Mouse (Mus musculus) heart, embryonic 12.5 days (tissue): ENCODE measurements at regions not wholly inside any gene's neighbourhood (a gene's known extent, or its start where the extent isn't known, plus 50 kb on each side); places are given as distances from the start of the nearest gene placed in this dataset.

Experiments
- ATAC-seq: fragments of 200-750 bp; cut with Nextera tagmentation; 2 replicates; pipeline ENCODE4 v1.8.0; 2017; ENCODE audit warnings: moderate TSS enrichment, moderate library complexity; ENCODE audit not compliant: insufficient number of reproducible peaks, low FRiP score
- H3K27ac ChIP-seq: fragments of 300-500 bp; sonication (generic); 2 replicates; pipeline ENCODE4 v1.5.1; 2016; ENCODE audit warnings: mild to moderate bottlenecking, moderate library complexity; ENCODE audit not compliant: poor library complexity, severe bottlenecking
- H3K27me3 ChIP-seq: fragments of 300-500 bp; sonication (generic); replicated peaks from 2 replicates; pipeline ENCODE4 v1.6.1; 2016; ENCODE audit warnings: mild to moderate bottlenecking, moderate library complexity
- H3K36me3 ChIP-seq: fragments of 300-500 bp; sonication (generic); 2 replicates; pipeline ENCODE4 v1.6.1; 2016; ENCODE audit warnings: mild to moderate bottlenecking, moderate library complexity
- H3K4me1 ChIP-seq: fragments of 300-500 bp; sonication (generic); replicated peaks from 2 replicates; pipeline ENCODE4 v1.6.1; 2016; ENCODE audit warnings: mild to moderate bottlenecking
- H3K4me2 ChIP-seq: fragments of 300-500 bp; sonication (generic); 2 replicates; pipeline ENCODE4 v1.6.1; 2016; ENCODE audit warnings: mild to moderate bottlenecking, moderate library complexity
- H3K4me3 ChIP-seq: fragments of 300-500 bp; sonication (generic); 2 replicates; pipeline ENCODE4 v1.5.1; 2016; ENCODE audit warnings: mild to moderate bottlenecking
- H3K9ac ChIP-seq: fragments of 300-500 bp; sonication (generic); 2 replicates; pipeline ENCODE4 v1.6.1; 2016; ENCODE audit warnings: mild to moderate bottlenecking, moderate library complexity
- H3K9me3 ChIP-seq: fragments of 300-500 bp; sonication (generic); replicated peaks from 2 replicates; pipeline ENCODE4 v1.6.1; 2016; ENCODE audit warnings: mild to moderate bottlenecking, moderate library complexity
- WGBS: fragments of 180-500 bp; shearing (Covaris S2); methylation state at CpG from one replicate; pipeline ENCODE4 v1.1.7; 2016; 5-methylcytosine and 5-hydroxymethylcytosine counted together

DNA sequence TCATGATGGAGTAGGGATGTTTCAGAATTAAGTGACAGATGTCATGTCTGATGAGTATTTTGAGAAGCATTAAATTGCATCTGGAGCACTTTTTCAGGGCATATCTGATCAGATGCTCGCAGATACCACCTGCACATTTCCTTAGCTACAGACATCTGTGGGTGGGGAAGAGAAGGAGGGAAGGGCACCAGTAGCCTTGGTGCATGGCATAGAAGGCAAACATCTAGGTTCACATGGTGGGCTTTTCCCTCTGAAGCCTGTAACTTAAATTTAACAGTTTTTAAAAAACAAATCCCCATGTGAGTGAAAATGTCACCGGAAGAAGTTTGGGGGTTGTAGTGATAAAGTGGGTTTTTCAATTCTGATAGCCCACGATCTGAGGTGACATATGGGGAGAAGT lies 267.1 kb upstream of the Ptger4 start:
- H3K4me3 ChIP-seq: no peak overlapping the region
- H3K27ac ChIP-seq: no peak overlapping the region
- no peaks in the 10 kb centered on the region for H3K36me3 ChIP-seq
- no peak for ATAC-seq
- H3K27me3 ChIP-seq: no peaks in the 10 kb centered on the region
- 74% methylated on average over 3 of the region's 3 CpGs for WGBS
- no peak overlapping the region for H3K9ac ChIP-seq
- no peaks in the 10 kb centered on the region for H3K9me3 ChIP-seq
- no peak overlapping the region for H3K4me2 ChIP-seq
- H3K4me1 ChIP-seq: no peaks in the 10 kb centered on the region

DNA sequence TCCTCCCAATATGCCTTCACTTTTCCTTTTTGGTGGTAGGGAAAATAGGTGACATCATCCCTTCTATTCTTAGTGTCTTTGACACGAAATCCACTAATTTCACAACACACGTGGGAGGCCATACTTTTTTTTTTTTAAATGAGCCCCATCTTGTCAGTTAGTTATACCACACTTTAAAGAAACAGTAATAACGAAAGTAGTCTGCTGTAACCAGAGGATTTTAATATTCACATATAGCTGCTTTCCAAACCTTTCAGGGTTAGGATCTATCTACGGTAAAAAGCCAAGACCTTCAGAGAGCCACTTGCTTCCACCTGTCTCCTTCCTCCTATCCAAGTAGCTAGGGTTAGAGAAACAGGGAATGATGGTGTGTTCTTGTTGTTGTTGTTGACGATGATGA lies 268.6 kb upstream of the Ptger4 start:
- no peak for ATAC-seq
- Histone ChIP-seq H3K9me3 (no peaks in the 10 kb centered on the region), H3K4me3 (no peak overlapping the region), H3K4me1 (no peaks in the 10 kb centered on the region), H3K27ac (no peak overlapping the region), H3K27me3 (no peaks in the 10 kb centered on the region), H3K4me2 (no peak overlapping the region), H3K36me3 (no peaks in the 10 kb centered on the region), H3K9ac (no peak overlapping the region)
- WGBS: 75% methylated on average over 5 of the region's 5 CpGs

- no peaks in the 10 kb centered on the region for H3K27me3 ChIP-seq
- H3K9me3 ChIP-seq: no peaks in the 10 kb centered on the region
- 52% methylated on average over 4 of the region's 4 CpGs for WGBS
- no peak for ATAC-seq
- no peak overlapping the region for H3K4me3 ChIP-seq
- no peak overlapping the region for H3K9ac ChIP-seq
- H3K4me1 ChIP-seq: no peaks in the 10 kb centered on the region
- no peaks in the 10 kb centered on the region for H3K36me3 ChIP-seq
- H3K27ac ChIP-seq: no peak overlapping the region
- no peak overlapping the region for H3K4me2 ChIP-seq
These were observed 269.2 kb upstream of the Ptger4 start for GRCm38 (mm10) chr15:5513146-5513545.

GRCm38 (mm10) chr15:5514217-5514616 lies 270.2 kb upstream of the Ptger4 start:
- H3K4me3 ChIP-seq: no peak overlapping the region
- 54% methylated on average over 4 of the region's 4 CpGs for WGBS
- H3K36me3 ChIP-seq: no peaks in the 10 kb centered on the region
- no peak for ATAC-seq
- no peaks in the 10 kb centered on the region for H3K9me3 ChIP-seq
- no peaks in the 10 kb centered on the region for H3K27me3 ChIP-seq
- H3K9ac ChIP-seq: no peak overlapping the region
- H3K4me1 ChIP-seq: no peaks in the 10 kb centered on the region
- H3K4me2 ChIP-seq: no peak overlapping the region
- no peak overlapping the region for H3K27ac ChIP-seq

- H3K4me3 ChIP-seq: no peak overlapping the region
- no peak overlapping the region for H3K9ac ChIP-seq
- no peak overlapping the region for H3K4me2 ChIP-seq
- 66% methylated on average over 10 of the region's 10 CpGs for WGBS
- no peaks in the 10 kb centered on the region for H3K9me3 ChIP-seq
- no peaks in the 10 kb centered on the region for H3K4me1 ChIP-seq
- no peaks in the 10 kb centered on the region for H3K36me3 ChIP-seq
- no peaks in the 10 kb centered on the region for H3K27me3 ChIP-seq
- no peak for ATAC-seq
- no peak overlapping the region for H3K27ac ChIP-seq
These were observed 273.4 kb upstream of the Ptger4 start for GRCm38 (mm10) chr15:5517244-5517966.

DNA sequence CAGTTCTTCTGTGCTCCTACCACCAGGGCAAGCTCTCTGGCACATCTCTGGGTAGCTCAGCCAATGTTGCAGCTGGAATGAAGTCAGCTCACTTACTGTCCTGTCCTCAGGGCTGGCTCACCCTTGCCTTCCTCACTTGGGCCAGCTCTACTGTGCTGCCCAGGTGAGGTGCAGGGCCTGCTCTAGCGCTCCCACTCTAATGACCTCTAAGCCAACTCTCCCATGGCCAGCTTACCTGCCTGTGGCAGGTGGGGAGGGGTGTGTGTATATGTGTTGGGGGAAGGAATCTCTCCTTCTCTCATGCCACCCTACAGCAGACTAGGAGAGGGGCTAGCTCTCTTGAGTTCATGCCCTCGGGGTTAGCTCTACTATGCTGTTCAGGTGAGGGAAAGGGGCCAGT lies 275.6 kb upstream of the Ptger4 start:
- no peak for ATAC-seq
- no peak overlapping the region for H3K9ac ChIP-seq
- no peak overlapping the region for H3K27ac ChIP-seq
- H3K9me3 ChIP-seq: no peaks in the 10 kb centered on the region
- no peaks in the 10 kb centered on the region for H3K36me3 ChIP-seq
- no peak overlapping the region for H3K4me2 ChIP-seq
- H3K4me3 ChIP-seq: no peak overlapping the region
- H3K4me1 ChIP-seq: no peaks in the 10 kb centered on the region
- WGBS: 88% methylated on average over 2 of the region's 2 CpGs
- H3K27me3 ChIP-seq: no peaks in the 10 kb centered on the region

GRCm38 (mm10) chr15:5519997-5520396 lies 276.0 kb upstream of the Ptger4 start:
- Histone ChIP-seq H3K4me1 (no peaks in the 10 kb centered on the region), H3K9me3 (no peaks in the 10 kb centered on the region), H3K9ac (no peak overlapping the region), H3K4me3 (no peak overlapping the region), H3K27ac (no peak overlapping the region), H3K4me2 (no peak overlapping the region), H3K27me3 (no peaks in the 10 kb centered on the region), H3K36me3 (no peaks in the 10 kb centered on the region)
- ATAC-seq: no peak
- WGBS: 71% methylated on average over 1 of the region's 1 CpGs

- no peak overlapping the region for H3K9ac ChIP-seq
- H3K27ac ChIP-seq: no peak overlapping the region
- no peaks in the 10 kb centered on the region for H3K4me1 ChIP-seq
- H3K9me3 ChIP-seq: no peaks in the 10 kb centered on the region
- H3K36me3 ChIP-seq: no peaks in the 10 kb centered on the region
- WGBS: 86% methylated on average over 6 of the region's 6 CpGs
- H3K27me3 ChIP-seq: no peaks in the 10 kb centered on the region
- ATAC-seq: no peak
- no peak overlapping the region for H3K4me3 ChIP-seq
- H3K4me2 ChIP-seq: no peak overlapping the region
These were observed 284.6 kb upstream of the Ptger4 start for GRCm38 (mm10) chr15:5528619-5529018.

DNA sequence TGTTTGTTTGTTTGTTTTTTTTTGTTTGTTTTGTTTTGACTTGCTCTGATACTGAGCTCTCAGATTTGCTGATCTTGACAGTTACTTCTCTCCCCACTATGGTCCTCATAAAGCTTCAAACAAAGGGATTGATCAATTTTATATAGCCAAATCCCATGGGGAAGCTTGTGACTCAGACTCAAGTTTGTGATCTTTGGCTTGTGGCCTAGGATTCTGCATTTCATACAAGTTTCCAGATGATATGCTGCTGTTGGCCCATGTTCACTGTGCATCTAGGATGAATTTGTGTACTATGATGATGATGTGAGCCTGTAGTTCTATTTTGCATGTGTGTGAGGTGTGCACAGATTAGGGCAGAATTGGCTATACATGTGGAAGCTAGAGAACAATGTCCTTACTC lies 289.7 kb upstream of the Ptger4 start:
- Histone ChIP-seq H3K4me2 (no peak overlapping the region), H3K27ac (no peak overlapping the region), H3K9me3 (no peaks in the 10 kb centered on the region), H3K4me3 (no peak overlapping the region), H3K36me3 (no peaks in the 10 kb centered on the region), H3K4me1 (no peaks in the 10 kb centered on the region), H3K9ac (no peak overlapping the region), H3K27me3 (no peaks in the 10 kb centered on the region)
- no peak for ATAC-seq

DNA sequence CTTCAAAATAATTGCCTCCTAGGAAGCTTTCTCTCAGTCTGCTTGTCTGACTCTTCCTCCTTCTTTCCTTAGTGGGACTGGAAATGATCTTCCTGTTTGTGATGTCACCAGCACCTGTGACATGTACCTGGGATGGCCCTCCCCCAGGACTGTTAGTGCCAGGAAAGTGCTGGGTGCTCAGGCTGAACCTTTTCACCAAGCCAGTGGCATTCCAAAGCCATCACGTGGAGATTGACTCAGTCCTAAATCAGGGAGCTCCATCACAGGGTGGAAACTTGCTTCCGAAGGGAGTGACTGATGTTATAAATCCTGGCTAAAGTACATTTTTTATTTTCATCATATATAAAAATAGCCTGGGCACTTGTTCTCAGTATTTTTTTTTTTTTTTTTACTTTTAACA lies 293.4 kb upstream of the Ptger4 start:
- Histone ChIP-seq H3K4me3 (no peak overlapping the region), H3K9ac (no peak overlapping the region), H3K4me2 (no peak overlapping the region), H3K27me3 (no peaks in the 10 kb centered on the region), H3K36me3 (no peaks in the 10 kb centered on the region), H3K4me1 (no peaks in the 10 kb centered on the region), H3K9me3 (no peaks in the 10 kb centered on the region), H3K27ac (no peak overlapping the region)
- no peak for ATAC-seq
- WGBS: 50% methylated on average over 2 of the region's 2 CpGs

DNA sequence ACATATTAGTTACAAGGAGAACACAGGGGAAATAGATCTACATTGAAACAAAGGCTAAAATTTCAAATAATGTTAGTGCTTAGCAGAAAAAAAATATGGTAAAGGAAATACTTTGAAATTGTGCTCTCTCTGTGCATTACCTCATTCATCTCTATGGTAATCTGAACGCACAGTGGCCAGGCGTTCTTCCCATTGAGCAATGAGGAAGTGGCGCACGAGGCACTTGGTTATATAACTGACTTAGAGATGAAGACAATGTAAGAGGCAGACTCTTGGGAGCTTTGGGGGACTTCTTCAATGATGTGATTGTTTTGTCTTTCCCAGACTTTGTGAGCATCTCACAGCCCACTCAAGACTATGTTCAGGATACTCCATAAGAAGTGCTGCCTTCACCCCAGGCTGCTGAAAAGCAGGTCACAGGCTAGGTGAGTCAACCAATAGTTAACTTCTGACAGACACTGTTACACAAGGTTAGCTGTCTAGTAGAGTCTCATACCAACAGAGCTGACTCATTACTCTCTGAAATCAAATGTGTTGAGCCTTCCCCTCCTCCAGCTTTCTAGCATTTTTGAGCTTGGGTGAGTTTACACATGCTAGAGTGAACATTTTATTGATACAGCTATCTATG lies 295.4 kb upstream of the Ptger4 start:
- Histone ChIP-seq H3K9me3 (no peaks in the 10 kb centered on the region), H3K27me3 (no peaks in the 10 kb centered on the region), H3K4me1 (no peaks in the 10 kb centered on the region), H3K4me2 (no peak overlapping the region), H3K4me3 (no peak overlapping the region), H3K9ac (no peak overlapping the region), H3K36me3 (no peaks in the 10 kb centered on the region), H3K27ac (no peak overlapping the region)
- ATAC-seq: no peak
- 84% methylated on average over 4 of the region's 4 CpGs for WGBS

DNA sequence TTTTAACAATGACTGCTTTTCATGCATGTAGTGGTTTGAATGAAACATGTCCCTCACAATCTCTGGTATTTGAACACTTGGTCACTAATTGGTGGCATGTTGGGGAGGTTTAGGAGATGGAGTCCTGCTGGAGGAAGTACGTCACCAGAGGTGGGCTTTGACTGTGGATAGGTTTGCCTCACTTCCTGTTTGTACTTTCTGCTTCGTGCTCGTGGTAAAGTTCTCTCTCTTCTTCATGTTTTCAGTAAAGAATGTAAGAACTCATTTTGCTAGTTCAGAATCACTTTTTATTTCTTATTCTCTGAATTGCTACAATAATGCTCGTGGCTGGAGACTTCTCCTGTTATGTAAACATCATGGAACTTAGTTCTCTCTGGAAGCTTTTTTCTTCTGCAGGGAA lies 310.5 kb upstream of the Ptger4 start:
- H3K27me3 ChIP-seq: no peaks in the 10 kb centered on the region
- 0 out of 2 replicates have a peak, but pooled peaks cover 6% of the 10 kb centered on the region for H3K4me1 ChIP-seq
- WGBS: 70% methylated on average over 4 of the region's 4 CpGs
- no peak overlapping the region for H3K9ac ChIP-seq
- no peak overlapping the region for H3K4me3 ChIP-seq
- H3K4me2 ChIP-seq: no peak overlapping the region
- no peak for ATAC-seq
- H3K9me3 ChIP-seq: no peaks in the 10 kb centered on the region
- H3K27ac ChIP-seq: no peak overlapping the region
- no peaks in the 10 kb centered on the region for H3K36me3 ChIP-seq
